Mouse (Mus musculus): Measurements from ENCODE around the gene Rnf148. TPM values are rescaled to one million over a fixed set of nuclear protein-coding genes. Genes with fewer than 3 reads are reported as not detected.

The Rnf148 gene
- polyA plus RNA-seq (2012): not detected in 2 replicates

- Histone ChIP-seq H3K4me3 (replicated peaks) (no peak within 1 kb of the TSS), H3K4me1 (ENCODE audit: control insufficient read depth) (no peaks in the 10 kb centered on the region), H3K9me3 (ENCODE audit: control insufficient read depth, low read length) (peaks cover 5% of the 10 kb centered on the region), H3K27me3 (ENCODE audit: control insufficient read depth) (no peaks in the 10 kb centered on the region), H3K36me3 (ENCODE audit: control insufficient read depth) (no peaks in the 10 kb centered on the region)
- TF ChIP-seq GATA1 (IDR thresholded peaks at IDR 0.05; ENCODE audit: low read length): no peak
- no peak for TF ChIP-seq TAL1 (IDR thresholded peaks at IDR 0.05; ENCODE audit: low read length)
Observed at GRCm38 (mm10) chr6:23655036-23655435, at the start of gene Rnf148. Gene Rnf148 (minus strand): TSS chr6:23655136.

- H3K9me3 ChIP-seq (ENCODE audit: control insufficient read depth, low read length): no peaks in the 10 kb centered on the region; the same call in 1 of the 2 replicates
- no peaks in the 10 kb centered on the region for H3K4me1 ChIP-seq (ENCODE audit: control insufficient read depth)
- no peak overlapping the region for H3K4me3 ChIP-seq (replicated peaks)
- no peaks in the 10 kb centered on the region for H3K27me3 ChIP-seq (ENCODE audit: control insufficient read depth)
- H3K36me3 ChIP-seq (ENCODE audit: control insufficient read depth): no peaks in the 10 kb centered on the region
- no peak for TF ChIP-seq GATA1 (IDR thresholded peaks at IDR 0.05; ENCODE audit: low read length)
- no peak for TF ChIP-seq TAL1 (IDR thresholded peaks at IDR 0.05; ENCODE audit: low read length)
Observed at GRCm38 (mm10) chr6:23700879-23701278, 45.9 kb upstream of the Rnf148 start.

GRCm38 (mm10) chr6:23678172-23678571, 23.2 kb upstream of the Rnf148 start:
- Histone ChIP-seq H3K4me1 (ENCODE audit: control insufficient read depth) (no peaks in the 10 kb centered on the region), H3K36me3 (ENCODE audit: control insufficient read depth) (no peaks in the 10 kb centered on the region), H3K4me3 (replicated peaks) (no peak overlapping the region), H3K27me3 (ENCODE audit: control insufficient read depth) (no peaks in the 10 kb centered on the region), H3K9me3 (ENCODE audit: control insufficient read depth, low read length) (peaks cover 2% of the 10 kb centered on the region; the same call in 1 of the 2 replicates)
- TF ChIP-seq GATA1 (IDR thresholded peaks at IDR 0.05; ENCODE audit: low read length): no peak
- no peak for TF ChIP-seq TAL1 (IDR thresholded peaks at IDR 0.05; ENCODE audit: low read length)

- H3K27me3 ChIP-seq (ENCODE audit: control insufficient read depth): no peaks in the 10 kb centered on the region
- no peaks in the 10 kb centered on the region for H3K36me3 ChIP-seq (ENCODE audit: control insufficient read depth)
- TF ChIP-seq TAL1 (IDR thresholded peaks at IDR 0.05; ENCODE audit: low read length): no peak
- no peak for TF ChIP-seq GATA1 (IDR thresholded peaks at IDR 0.05; ENCODE audit: low read length)
- H3K9me3 ChIP-seq (ENCODE audit: control insufficient read depth, low read length): peaks cover 9% of the 10 kb centered on the region
- H3K4me1 ChIP-seq (ENCODE audit: control insufficient read depth): no peaks in the 10 kb centered on the region
- no peak within 1 kb of the TSS for H3K4me3 ChIP-seq (replicated peaks)
Observed at GRCm38 (mm10) chr6:23650205-23650604, 4.7 kb downstream of the Rnf148 start, which contains the start of gene Rnf133. Gene Rnf133 (minus strand): TSS chr6:23650305.

GRCm38 (mm10) chr6:23648732-23649131, 6.2 kb downstream of the Rnf148 start:
- H3K4me1 ChIP-seq (ENCODE audit: control insufficient read depth): no peaks in the 10 kb centered on the region
- no peaks in the 10 kb centered on the region for H3K27me3 ChIP-seq (ENCODE audit: control insufficient read depth)
- peaks cover 3% of the 10 kb centered on the region; the same call in 1 of the 2 replicates for H3K9me3 ChIP-seq (ENCODE audit: control insufficient read depth, low read length)
- H3K36me3 ChIP-seq (ENCODE audit: control insufficient read depth): no peaks in the 10 kb centered on the region
- H3K4me3 ChIP-seq (replicated peaks): no peak overlapping the region
- no peak for TF ChIP-seq TAL1 (IDR thresholded peaks at IDR 0.05; ENCODE audit: low read length)
- no peak for TF ChIP-seq GATA1 (IDR thresholded peaks at IDR 0.05; ENCODE audit: low read length)

GRCm38 (mm10) chr6:23647627-23648247, 7.2 kb downstream of the Rnf148 start:
- Histone ChIP-seq H3K9me3 (ENCODE audit: control insufficient read depth, low read length) (peaks cover 3% of the 10 kb centered on the region; the same call in 1 of the 2 replicates), H3K4me3 (replicated peaks) (no peak overlapping the region), H3K36me3 (ENCODE audit: control insufficient read depth) (no peaks in the 10 kb centered on the region), H3K4me1 (ENCODE audit: control insufficient read depth) (no peaks in the 10 kb centered on the region), H3K27me3 (ENCODE audit: control insufficient read depth) (no peaks in the 10 kb centered on the region)
- TF ChIP-seq GATA1 (IDR thresholded peaks at IDR 0.05; ENCODE audit: low read length): no peak
- TF ChIP-seq TAL1 (IDR thresholded peaks at IDR 0.05; ENCODE audit: low read length): no peak

GRCm38 (mm10) chr6:23637081-23637480, 17.9 kb downstream of the Rnf148 start:
- peaks cover 3% of the 10 kb centered on the region; the same call in 1 of the 2 replicates for H3K9me3 ChIP-seq (ENCODE audit: control insufficient read depth, low read length)
- no peaks in the 10 kb centered on the region for H3K4me1 ChIP-seq (ENCODE audit: control insufficient read depth)
- no peaks in the 10 kb centered on the region for H3K36me3 ChIP-seq (ENCODE audit: control insufficient read depth)
- no peak overlapping the region for H3K4me3 ChIP-seq (replicated peaks)
- no peaks in the 10 kb centered on the region for H3K27me3 ChIP-seq (ENCODE audit: control insufficient read depth)
- no peak for TF ChIP-seq TAL1 (IDR thresholded peaks at IDR 0.05; ENCODE audit: low read length)
- TF ChIP-seq GATA1 (IDR thresholded peaks at IDR 0.05; ENCODE audit: low read length): no peak

GRCm38 (mm10) chr6:23635208-23635607, 19.7 kb downstream of the Rnf148 start:
- H3K36me3 ChIP-seq (ENCODE audit: control insufficient read depth): no peaks in the 10 kb centered on the region
- no peaks in the 10 kb centered on the region for H3K27me3 ChIP-seq (ENCODE audit: control insufficient read depth)
- H3K4me3 ChIP-seq (replicated peaks): no peak overlapping the region
- H3K4me1 ChIP-seq (ENCODE audit: control insufficient read depth): no peaks in the 10 kb centered on the region
- no peak for TF ChIP-seq GATA1 (IDR thresholded peaks at IDR 0.05; ENCODE audit: low read length)
- no peak for TF ChIP-seq TAL1 (IDR thresholded peaks at IDR 0.05; ENCODE audit: low read length)
- H3K9me3 ChIP-seq (ENCODE audit: control insufficient read depth, low read length): peaks cover 3% of the 10 kb centered on the region; the same call in 1 of the 2 replicates

GRCm38 (mm10) chr6:23634016-23634415, 20.9 kb downstream of the Rnf148 start:
- TF ChIP-seq TAL1 (IDR thresholded peaks at IDR 0.05; ENCODE audit: low read length) (no peak), GATA1 (IDR thresholded peaks at IDR 0.05; ENCODE audit: low read length) (no peak)
- Histone ChIP-seq H3K27me3 (ENCODE audit: control insufficient read depth) (no peaks in the 10 kb centered on the region), H3K9me3 (ENCODE audit: control insufficient read depth, low read length) (peaks cover 3% of the 10 kb centered on the region; the same call in 1 of the 2 replicates), H3K4me3 (replicated peaks) (no peak overlapping the region), H3K36me3 (ENCODE audit: control insufficient read depth) (no peaks in the 10 kb centered on the region), H3K4me1 (ENCODE audit: control insufficient read depth) (no peaks in the 10 kb centered on the region)
